In genomic region chr2:156882431-156883001, GRCm38 (mm10) we compare ENCODE assay signal across 9 mouse cellular contexts. TPM values are rescaled to one million over a fixed set of nuclear protein-coding genes. Genes with fewer than 3 reads are reported as not detected.
A peak's percentile ranks its signal among the peaks of the same experiment; 100 is the strongest.
DNase-seq lines count a peak whose midpoint lies in the region; ATAC-seq lines count a peak whose summit lies in the region.
"Had no signal": no experiment of that assay in that cellular context is flagged by ENCODE, and none has a peak within 500 bp of the region (broad histone marks: within the 10 kb centered on the region; RNA-seq: fewer than 3 reads in every experiment).

No protein-coding gene starts in this region.

- WGBS in heart, embryonic 10.5 days: 24% methylated on average over 10 of the region's 10 CpGs
- WGBS in midbrain, embryonic 13.5 days: 45% methylated on average over 10 of the region's 10 CpGs

- H3K9ac ChIP-seq in midbrain, embryonic 13.5 days (replicated peaks): no peak overlapping the region

- peak overlapping the region; percentile 48; the same call in 1 of the 2 replicates for H3K27ac ChIP-seq in heart, embryonic 10.5 days
- no peak overlapping the region for H3K27ac ChIP-seq in midbrain, embryonic 13.5 days

- no peaks in the 10 kb centered on the region for H3K36me3 ChIP-seq in heart, embryonic 10.5 days
- H3K36me3 ChIP-seq in erythroblast, embryonic 14.5 days (ENCODE audit: control insufficient read depth): peaks cover 2% of the 10 kb centered on the region; the same call in 1 of the 2 replicates
- H3K36me3 ChIP-seq in midbrain, embryonic 13.5 days: no peaks in the 10 kb centered on the region

- peak; percentile 87 for DNase-seq in heart, embryonic 10.5 days (ENCODE audit: low spot score)
- DNase-seq in heart, postnatal 4 days: no peak
- DNase-seq in CD4-positive, CD25-positive, alpha-beta regulatory T cell, adult 2 months (ENCODE audit: low read depth, low spot score): peak; percentile 75
- DNase-seq in right cerebral cortex, adult 2 months (ENCODE audit: low spot score in 2 of 2): no peak
- DNase-seq in layer of hippocampus, adult 18-20 months (ENCODE audit: low spot score in 2 of 2): no peak
- DNase-seq: layer of hippocampus, adult 9-11 months had no signal

- ATAC-seq in megakaryocyte-erythroid progenitor cell, adult 5-6 weeks (replicated peaks; ENCODE audit: low FRiP score, low TSS enrichment, poor library complexity, severe bottlenecking): peak; percentile 79
- ATAC-seq in midbrain, embryonic 13.5 days: no peak

- peaks cover 32% of the 10 kb centered on the region for H3K4me1 ChIP-seq in heart, embryonic 10.5 days
- peaks cover 88% of the 10 kb centered on the region for H3K4me1 ChIP-seq in erythroblast, embryonic 14.5 days (ENCODE audit: control insufficient read depth)
- no peaks in the 10 kb centered on the region for H3K4me1 ChIP-seq in midbrain, embryonic 13.5 days (replicated peaks)

- no peaks in the 10 kb centered on the region for H3K27me3 ChIP-seq in heart, embryonic 10.5 days (ENCODE audit: insufficient read depth, poor library complexity, severe bottlenecking)
- H3K27me3 ChIP-seq in erythroblast, embryonic 14.5 days (ENCODE audit: control insufficient read depth): no peaks in the 10 kb centered on the region
- H3K27me3 ChIP-seq in midbrain, embryonic 13.5 days: no peaks in the 10 kb centered on the region

- H3K4me2 ChIP-seq in midbrain, embryonic 13.5 days (replicated peaks): no peak overlapping the region

- H3K9me3 ChIP-seq in heart, embryonic 10.5 days: no peaks in the 10 kb centered on the region
- no peaks in the 10 kb centered on the region for H3K9me3 ChIP-seq in erythroblast, embryonic 14.5 days (ENCODE audit: control insufficient read depth, low read length)
- no peaks in the 10 kb centered on the region for H3K9me3 ChIP-seq in midbrain, embryonic 13.5 days

- no peak overlapping the region for H3K4me3 ChIP-seq in heart, embryonic 10.5 days
- H3K4me3 ChIP-seq in erythroblast, embryonic 14.5 days (replicated peaks): peak overlapping the region; percentile 56
- H3K4me3 ChIP-seq in midbrain, embryonic 13.5 days (replicated peaks): no peak overlapping the region

RNA-seq across cellular contexts. Expression of gene Sla2, which starts 4.5 kb away (rescaled TPM):
- 1.1 and 1.9 TPM in 2 replicates for polyA plus RNA-seq in heart, embryonic 10.5 days (2016; fragmentation: Nextera tagmentation; extraction: Ambion mirVana)
- total RNA-seq in heart, postnatal 4 days (2021): not detected
- 0.02 and 0.03 TPM in 2 replicates for polyA plus RNA-seq in erythroblast, embryonic 14.5 days (2012)
- 0.35 and 0.74 TPM in 2 replicates for total RNA-seq in megakaryocyte-erythroid progenitor cell, adult 5-6 weeks (2014; fragmentation: Nextera tagmentation)
- 1.7 and 1.8 TPM in 2 replicates for total RNA-seq in megakaryocyte-erythroid progenitor cell, adult 5-6 weeks (2017)
- polyA plus RNA-seq in midbrain, embryonic 13.5 days (2015; fragmentation: Nextera tagmentation; extraction: Ambion mirVana): 0.15 and 0.27 TPM in 2 replicates
- total RNA-seq in layer of hippocampus, adult 18-20 months (2021): under 1 TPM; 0.30 to 0.42 TPM

RNA-seq across cellular contexts. Expression of gene Rab5if, which starts 19.6 kb away (rescaled TPM):
- 197 and 198 TPM in 2 replicates for polyA plus RNA-seq in heart, embryonic 10.5 days (2016; fragmentation: Nextera tagmentation; extraction: Ambion mirVana)
- 100 to 1,000 TPM; 136 to 142 TPM for total RNA-seq in heart, postnatal 4 days (2021)
- polyA plus RNA-seq in erythroblast, embryonic 14.5 days (2012): 8.9 and 10.3 TPM in 2 replicates
- 197 and 208 TPM in 2 replicates for total RNA-seq in megakaryocyte-erythroid progenitor cell, adult 5-6 weeks (2014; fragmentation: Nextera tagmentation)
- 130 and 141 TPM in 2 replicates for total RNA-seq in megakaryocyte-erythroid progenitor cell, adult 5-6 weeks (2017)
- polyA plus RNA-seq in midbrain, embryonic 13.5 days (2015; fragmentation: Nextera tagmentation; extraction: Ambion mirVana): 143 and 158 TPM in 2 replicates
- 10 to 100 TPM; 88.3 to 98.8 TPM for total RNA-seq in layer of hippocampus, adult 18-20 months (2021)

RNA-seq across cellular contexts. Expression of gene 4930518I15Rik, which starts 24.8 kb away (rescaled TPM):
- polyA plus RNA-seq in heart, embryonic 10.5 days (2016; fragmentation: Nextera tagmentation; extraction: Ambion mirVana): 4.7 and 6.3 TPM in 2 replicates
- total RNA-seq in heart, postnatal 4 days (2021): 1 to 10 TPM; 1.3 to 2.0 TPM
- 0.04 TPM in 1 of 2 replicates, not detected in the other for polyA plus RNA-seq in erythroblast, embryonic 14.5 days (2012)
- 3.6 and 5.9 TPM in 2 replicates for total RNA-seq in megakaryocyte-erythroid progenitor cell, adult 5-6 weeks (2014; fragmentation: Nextera tagmentation)
- 0.84 TPM in 1 of 2 replicates, not detected in the other for total RNA-seq in megakaryocyte-erythroid progenitor cell, adult 5-6 weeks (2017)
- 13.0 and 15.4 TPM in 2 replicates for polyA plus RNA-seq in midbrain, embryonic 13.5 days (2015; fragmentation: Nextera tagmentation; extraction: Ambion mirVana)
- 1 to 10 TPM; 1.7 to 2.7 TPM for total RNA-seq in layer of hippocampus, adult 18-20 months (2021)

RNA-seq across cellular contexts. Expression of gene Tgif2, which starts 42.7 kb away (rescaled TPM):
- 48.4 and 62.3 TPM in 2 replicates for polyA plus RNA-seq in heart, embryonic 10.5 days (2016; fragmentation: Nextera tagmentation; extraction: Ambion mirVana)
- total RNA-seq in heart, postnatal 4 days (2021): 10 to 100 TPM; 18.2 to 19.3 TPM
- polyA plus RNA-seq in erythroblast, embryonic 14.5 days (2012): 0.04 and 0.09 TPM in 2 replicates
- total RNA-seq in megakaryocyte-erythroid progenitor cell, adult 5-6 weeks (2014; fragmentation: Nextera tagmentation): 17.1 and 27.3 TPM in 2 replicates
- 16.3 and 17.5 TPM in 2 replicates for total RNA-seq in megakaryocyte-erythroid progenitor cell, adult 5-6 weeks (2017)
- 35.2 and 44.5 TPM in 2 replicates for polyA plus RNA-seq in midbrain, embryonic 13.5 days (2015; fragmentation: Nextera tagmentation; extraction: Ambion mirVana)
- total RNA-seq in layer of hippocampus, adult 18-20 months (2021): 1 to 10 TPM in 1 of 2 experiments, under 1 TPM in 1; 0.56 to 1.1 TPM

Comparison
In these comparisons a context has a peak if more than half of its experiments do, and no peak if none do; other contexts are left out.
1. DNase-seq: peak in heart, embryonic 10.5 days (single experiment) and CD4-positive, CD25-positive, alpha-beta regulatory T cell, adult 2 months (single experiment); none in heart, postnatal 4 days (single experiment), right cerebral cortex, adult 2 months (0 of 2) and layer of hippocampus, adult 18-20 months (0 of 2).